Mouse (Mus musculus) adrenal gland, postnatal 10 days (tissue): ENCODE measurements around the gene Tmem9. TPM values are rescaled to one million over a fixed set of nuclear protein-coding genes. Genes with fewer than 3 reads are reported as not detected.

Source experiments
- DNase-seq: peaks from one replicate; pipeline ENCODE4 v3.0.0; 2021; ENCODE audit warnings: mixed read lengths
- total RNA-seq, 2 experiments: library from RNA; stranded (reverse); gene quantifications; 2 replicates each; pipeline ENCODE4 v1.2.3; 2021

The Tmem9 gene
- total RNA-seq, 2 experiments from 2014 or later = 38.2 to 40.0 TPM

DNA sequence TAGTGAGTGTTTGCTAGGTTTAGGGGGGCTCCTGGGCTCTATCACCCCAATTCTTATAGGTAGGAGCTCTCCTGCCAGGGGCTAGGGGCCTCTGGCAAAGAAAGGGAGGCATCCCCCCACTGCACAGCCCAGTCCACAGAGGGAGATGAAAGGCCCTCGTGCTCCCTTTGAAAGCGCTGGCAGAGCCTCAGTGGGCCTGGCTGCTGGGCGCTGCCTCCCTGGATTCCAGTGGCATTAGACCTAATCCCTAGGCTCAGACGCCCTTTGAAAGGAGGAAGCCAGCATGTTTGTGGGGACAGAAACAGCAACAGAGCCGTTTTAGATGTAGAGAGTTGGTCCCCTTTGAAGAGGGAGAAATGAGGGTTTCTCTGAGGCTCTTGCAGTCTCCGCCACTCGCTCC, 22.3 kb downstream of the Tmem9 start:
- no peak for DNase-seq

DNA sequence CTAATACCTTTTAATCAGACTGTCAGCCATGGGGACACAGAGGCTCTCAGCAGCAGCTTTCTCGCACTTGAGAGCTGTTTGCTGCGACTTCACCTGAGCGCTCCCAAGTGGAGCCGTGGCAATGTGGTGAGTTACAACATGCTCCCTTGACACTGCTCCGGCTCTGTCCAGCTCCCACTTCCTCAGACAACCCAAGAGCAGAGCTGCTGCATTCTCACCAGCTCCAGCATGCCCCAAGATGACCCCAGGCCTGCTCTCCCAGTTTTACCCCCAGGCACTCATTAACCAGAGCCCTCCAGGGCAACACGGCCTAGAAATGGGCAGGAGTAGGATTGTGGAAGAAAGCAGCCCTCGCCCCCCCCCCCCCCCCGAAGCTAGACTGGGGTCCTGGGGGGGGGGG, 23.7 kb downstream of the Tmem9 start:
- DNase-seq = no peak

DNA sequence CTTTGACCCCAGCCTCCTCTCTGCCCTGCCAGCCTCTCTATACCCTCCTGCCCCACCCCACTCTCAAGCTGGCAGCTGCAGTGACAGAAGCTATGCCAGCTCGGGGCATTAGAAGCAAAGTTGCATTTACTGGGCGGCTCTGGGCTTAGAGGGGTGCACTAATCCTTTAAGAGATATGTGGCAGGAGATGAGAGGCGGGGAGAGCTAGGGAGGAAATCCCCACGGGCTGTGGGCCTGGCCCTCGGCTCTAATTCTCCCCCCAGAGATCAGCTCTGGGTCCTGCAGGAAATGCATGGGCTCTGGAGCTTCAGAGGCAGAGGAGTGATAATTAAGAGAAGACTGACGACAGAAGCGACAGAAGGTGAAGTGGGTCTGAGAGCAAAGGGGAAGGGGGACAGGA, 25.0 kb downstream of the Tmem9 start:
- DNase-seq = no peak

DNA sequence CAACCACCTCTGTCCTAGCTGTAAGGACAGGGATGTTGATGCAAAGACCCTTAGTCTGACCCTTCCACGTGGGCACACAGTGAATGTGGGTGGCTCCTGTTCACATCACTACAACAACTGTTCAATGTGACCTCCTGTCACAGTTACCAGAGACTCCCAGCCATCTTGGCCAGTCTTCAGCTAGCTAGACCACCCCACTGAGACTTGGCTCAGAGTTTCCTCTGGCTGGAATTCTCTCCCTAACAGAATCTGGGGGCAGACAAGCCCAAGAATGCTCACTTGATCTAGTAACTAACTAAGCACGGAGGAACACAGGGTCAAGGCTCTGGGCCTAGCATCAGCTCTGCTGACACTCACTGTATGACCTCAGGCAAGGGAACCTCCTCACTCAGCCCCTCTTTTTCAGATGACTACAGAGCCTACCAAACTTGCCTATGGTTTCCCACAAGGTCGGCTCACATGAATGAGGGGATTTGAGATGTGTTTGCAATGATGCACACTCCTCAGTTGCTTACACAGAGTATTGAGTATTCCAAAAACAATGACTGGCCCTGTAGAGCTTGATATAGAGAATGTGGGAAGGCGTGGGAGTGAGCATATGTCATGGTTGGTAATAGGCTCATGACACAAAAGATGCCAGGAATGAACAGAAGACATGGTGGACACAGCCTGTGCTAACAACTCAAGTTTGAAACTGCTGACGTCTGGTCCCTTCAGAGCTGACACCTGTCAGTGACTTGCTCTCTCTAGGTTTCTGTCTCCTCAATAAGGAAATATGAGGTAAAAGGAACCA, 31.0 kb downstream of the Tmem9 start:
- no peak for DNase-seq

DNA sequence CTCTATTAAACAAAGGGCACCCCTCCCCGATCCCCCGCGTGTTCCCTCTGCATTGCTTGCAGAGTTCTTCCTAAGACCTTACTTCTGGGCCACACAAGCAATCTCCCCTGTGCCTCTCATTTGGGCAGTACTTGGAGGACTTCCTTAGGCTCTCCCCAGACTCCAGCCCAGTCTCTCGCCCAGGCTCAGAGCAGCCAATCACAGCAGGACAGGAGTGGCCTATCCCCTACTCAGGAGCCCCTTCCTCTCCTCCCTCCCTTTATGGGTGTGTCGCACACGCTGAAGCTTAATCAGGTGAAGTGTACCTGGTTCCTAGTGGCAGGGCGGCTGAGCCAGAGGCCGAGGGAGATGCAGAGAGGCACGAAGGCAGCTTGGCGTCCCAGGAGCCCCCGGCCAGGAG, 32.5 kb downstream of the Tmem9 start:
- DNase-seq = no peak

DNA sequence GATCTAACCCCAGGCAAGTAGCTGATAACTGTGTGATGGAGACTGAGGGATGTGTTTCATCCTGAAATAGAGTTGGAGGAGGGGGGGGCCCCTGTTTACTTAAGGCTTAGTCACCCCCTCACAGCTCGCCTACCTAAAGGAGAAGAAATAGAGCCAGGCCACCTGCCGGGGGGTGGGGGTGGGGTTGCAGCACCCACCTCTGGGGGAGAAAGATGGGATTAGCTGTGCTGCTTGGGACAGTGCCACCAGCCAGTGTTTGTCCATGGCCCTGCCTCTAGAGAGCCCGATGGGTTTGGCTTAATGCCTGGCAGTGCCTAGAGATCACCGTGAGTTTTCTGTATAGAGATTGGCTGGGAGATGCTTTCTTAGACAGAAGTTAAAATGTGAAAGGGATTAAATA, 32.9 kb downstream of the Tmem9 start:
- DNase-seq = no peak

DNA sequence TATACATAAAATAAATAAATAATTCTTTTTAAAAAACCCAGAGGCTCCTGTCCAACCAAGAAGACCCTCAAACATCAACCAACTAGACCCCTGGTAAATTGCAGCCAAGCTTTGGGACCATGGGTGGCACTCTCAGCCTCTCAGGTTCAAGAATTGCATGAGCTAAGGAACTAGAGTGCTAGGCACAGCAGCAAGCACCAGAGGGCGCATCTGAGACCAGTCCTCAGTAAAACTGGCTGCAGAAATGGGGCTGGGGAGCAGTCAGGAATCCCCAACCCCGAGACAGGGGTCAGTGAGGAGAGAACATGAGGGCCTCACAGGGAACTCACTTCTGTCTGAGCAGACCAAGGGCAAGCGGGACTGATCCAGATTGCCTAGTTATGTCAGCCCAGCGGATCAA, 37.8 kb downstream of the Tmem9 start:
- peak; percentile 64 for DNase-seq

DNA sequence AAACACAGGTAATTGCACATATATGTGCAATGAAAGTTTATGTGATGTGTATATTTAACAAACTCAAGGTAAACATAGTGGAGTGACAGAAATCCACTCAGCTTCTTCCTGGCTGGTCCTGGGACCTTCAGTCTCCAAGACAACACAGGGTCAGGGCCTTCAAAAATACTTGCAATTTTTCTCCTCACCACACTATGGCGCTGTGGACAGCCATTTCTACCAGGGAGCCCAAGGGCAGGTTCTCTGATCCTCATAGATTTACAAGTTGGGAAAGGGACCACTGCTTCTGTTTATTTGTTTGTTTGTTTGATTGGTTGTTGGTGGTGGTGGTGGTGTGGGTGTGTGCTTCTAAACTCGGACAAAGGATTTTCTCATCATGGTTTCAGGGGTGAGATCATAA, 39.5 kb downstream of the Tmem9 start:
- DNase-seq = peak; percentile 33

DNA sequence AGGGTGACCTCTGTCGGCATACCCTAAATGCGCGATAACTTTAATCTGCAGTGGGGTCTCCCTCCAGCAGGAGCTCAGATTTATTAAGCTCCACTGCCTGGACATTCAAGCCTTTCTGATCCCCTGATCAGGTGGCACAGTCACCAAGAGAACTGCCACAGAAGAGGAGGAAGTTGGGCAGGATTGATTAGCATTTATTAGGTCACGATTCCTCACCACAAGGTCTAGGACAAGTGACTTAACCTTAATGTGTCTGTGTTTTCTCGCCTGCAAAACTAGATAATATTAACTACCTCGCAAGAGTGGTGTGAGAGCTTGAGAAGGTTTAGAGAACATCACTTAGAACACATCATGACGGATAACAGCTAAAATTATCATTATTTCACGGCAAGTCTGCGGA, 39.9 kb downstream of the Tmem9 start:
- no peak for DNase-seq

DNA sequence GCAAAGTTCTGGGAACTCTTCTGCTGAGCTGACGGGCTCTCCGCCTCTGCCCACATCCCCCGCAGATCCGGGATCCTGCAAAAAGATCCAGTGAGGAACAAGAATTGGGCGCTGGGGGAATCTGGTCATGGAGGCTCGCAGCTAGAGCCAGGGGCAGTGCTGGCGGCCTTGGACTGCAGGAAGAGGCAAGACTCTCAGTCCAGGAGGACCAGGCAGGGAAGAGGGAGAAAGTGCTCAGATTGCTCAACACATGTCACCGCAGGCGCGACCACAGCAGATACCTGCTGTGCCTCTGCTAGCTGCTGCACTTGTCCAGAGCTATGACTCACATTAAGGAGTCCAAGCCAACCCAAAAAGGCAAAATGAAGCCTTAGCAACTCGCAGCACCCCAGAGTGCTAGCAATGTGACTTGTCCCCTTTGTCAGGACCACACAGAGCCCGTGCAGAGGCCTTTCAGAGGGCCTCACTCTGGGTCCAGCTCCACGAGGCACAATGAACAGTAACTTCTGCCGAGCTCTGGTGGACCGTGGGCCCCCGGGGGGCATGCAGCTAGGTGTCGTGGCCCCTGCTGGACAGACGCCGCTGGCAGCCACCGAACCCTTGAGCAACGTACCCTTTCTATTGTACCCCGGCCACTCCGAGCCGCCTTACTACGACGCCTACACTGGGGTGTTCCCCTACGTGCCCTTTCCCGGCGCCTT, 42.5 kb downstream of the Tmem9 start, which contains the start of gene Ascl5:
Gene Ascl5 (plus strand): TSS at position 493 of the 701 bp plus-strand sequence.
- peak; percentile 5 for DNase-seq

DNA sequence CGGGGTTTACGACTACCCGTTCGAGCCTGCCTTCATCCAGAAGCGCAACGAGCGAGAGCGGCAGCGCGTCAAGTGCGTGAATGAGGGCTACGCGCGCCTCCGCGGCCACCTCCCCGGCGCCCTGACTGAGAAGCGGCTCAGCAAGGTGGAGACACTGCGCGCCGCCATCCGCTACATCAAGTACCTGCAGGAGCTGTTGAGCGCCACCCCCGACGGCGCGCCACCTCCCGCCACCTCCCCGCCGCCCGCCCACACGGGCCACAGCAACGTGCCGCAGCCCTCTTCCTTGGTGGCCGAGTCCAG, 43.0 kb downstream of the Tmem9 start:
- peak; percentile 21 for DNase-seq

DNA sequence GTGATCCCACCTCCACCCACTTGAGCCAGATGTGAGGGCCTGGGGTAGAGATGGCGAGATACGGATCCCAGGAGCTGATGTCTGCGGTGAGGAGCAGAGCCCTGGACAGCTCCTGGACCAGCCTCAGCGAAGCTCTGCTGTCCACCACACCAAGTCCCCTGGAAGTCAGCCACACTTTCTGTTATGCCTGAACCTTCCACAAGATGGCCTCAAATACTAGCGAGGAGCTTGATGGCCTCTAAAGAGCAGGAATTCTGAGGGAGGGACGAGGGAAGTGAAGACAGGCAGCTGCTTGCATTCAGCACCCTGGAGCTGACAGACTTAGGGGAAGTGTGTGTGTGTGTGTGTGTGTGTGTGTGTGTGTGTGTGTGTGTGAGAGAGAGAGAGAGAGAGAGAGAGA, 43.5 kb downstream of the Tmem9 start:
- peak; percentile 81 for DNase-seq

DNA sequence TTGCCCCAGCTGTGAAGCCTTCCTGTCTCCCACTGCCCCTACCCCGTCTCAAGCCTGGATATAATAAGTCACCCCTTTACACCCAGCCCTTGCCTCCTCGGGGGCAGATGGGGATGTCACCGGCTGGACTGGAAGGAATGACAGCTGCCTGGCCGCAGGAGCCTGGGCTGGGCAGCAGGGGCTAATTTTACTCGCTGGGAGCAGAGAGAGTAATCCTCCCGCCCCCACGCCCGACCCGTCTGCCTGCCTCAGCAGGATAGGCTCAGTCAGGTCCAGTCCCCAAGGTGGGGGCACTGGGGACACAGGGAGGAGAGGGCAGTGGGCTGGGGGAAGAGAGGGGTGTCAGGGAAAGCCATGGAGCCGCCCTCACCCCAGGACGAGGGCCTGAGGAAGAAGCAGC, 44.6 kb downstream of the Tmem9 start, which contains the start of gene Cacna1s:
Gene Cacna1s (plus strand): TSS at position 204 of the 400 bp plus-strand sequence.
- no peak for DNase-seq

DNA sequence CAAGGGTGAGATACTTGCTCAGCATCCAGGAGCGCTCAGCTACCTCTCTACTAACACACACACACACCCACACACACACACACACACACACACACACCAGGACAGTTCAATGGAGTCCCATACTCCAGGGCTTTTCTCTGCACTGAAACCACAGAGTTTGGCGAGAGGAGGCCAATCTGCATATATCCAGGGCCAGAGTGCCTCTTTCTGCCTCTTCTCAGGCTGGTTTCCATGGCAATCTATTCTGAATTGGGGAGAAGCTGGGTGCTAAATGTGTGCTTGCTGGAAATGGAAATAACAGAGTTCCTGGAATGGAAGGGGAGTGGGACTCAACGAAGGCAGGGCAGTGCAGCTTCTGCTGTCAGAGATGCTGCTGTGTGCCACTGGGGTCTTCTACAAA, 47.8 kb downstream of the Tmem9 start:
- DNase-seq = no peak

DNA sequence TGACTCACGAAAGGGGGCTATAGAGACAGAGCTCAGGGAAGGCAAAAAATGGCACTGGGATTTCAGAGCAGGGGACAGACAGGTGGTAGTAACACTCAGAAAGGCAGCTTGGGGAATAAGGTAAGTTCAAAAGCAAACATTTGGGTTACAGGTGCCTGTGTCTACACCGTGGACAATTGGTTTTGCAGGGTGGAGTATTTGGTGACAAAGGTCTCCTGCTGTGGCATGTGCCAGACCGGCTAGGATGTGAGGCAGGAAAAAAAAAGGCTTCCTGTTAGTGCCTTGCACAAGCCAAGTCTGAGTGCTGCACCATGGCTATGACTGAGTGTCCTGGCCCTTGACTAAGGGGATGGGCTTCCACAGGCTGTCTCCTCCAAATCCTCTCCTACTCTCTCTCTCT, 50.6 kb downstream of the Tmem9 start:
- DNase-seq = no peak

DNA sequence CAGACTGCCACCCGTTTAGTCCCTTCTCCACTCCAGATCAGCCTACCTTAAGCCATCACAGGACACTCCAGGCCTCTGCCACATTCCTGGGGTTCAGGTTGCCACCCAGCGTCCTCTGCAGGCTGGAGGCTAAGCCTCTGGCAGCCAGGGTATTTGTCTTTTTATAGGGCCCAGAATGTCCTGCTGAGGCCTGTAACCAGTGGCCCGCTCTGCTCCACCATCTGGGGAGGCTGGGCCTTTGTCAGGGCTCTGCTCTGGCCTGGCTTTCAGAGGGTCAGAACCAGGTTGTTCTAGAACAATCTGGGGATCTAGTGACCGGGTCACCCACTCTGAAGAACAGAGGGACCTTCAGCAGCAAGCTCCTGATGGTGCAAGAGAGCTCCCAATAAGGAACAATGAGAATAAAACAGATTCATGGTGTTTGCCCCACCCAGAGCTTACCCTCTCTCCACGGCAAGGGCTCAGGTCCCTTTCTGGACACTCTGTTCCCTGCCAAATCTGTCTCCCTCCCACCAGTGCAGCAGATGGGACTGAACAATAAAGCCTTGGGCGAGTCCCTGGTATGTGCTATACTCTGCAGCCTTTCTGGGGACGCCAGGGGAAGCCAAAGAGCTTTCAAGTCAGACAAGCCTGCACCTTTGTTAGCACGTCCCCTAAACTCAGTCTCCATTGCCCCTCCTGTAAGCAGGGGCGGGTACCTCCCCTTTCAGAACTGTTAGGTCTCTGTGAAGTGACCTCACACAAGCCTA, 53.3 kb downstream of the Tmem9 start:
- DNase-seq = peak; percentile 76

DNA sequence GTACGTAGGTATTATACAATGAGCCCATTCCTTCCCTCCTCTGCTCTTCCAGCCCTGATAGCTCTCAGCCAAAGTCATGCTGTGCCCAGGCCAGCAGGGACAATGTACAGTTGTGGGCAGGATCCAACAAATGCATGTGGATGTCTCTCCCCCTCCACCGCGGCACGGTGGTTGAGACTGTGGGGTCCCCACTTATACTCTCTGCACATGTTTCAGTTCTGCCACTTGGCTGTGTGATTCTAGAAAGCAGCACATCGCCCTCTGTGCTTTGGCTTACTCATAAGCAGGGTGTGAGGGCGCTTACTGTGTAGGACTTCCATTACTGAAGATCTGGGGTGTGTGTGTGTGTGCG, 53.8 kb downstream of the Tmem9 start:
- no peak for DNase-seq

DNA sequence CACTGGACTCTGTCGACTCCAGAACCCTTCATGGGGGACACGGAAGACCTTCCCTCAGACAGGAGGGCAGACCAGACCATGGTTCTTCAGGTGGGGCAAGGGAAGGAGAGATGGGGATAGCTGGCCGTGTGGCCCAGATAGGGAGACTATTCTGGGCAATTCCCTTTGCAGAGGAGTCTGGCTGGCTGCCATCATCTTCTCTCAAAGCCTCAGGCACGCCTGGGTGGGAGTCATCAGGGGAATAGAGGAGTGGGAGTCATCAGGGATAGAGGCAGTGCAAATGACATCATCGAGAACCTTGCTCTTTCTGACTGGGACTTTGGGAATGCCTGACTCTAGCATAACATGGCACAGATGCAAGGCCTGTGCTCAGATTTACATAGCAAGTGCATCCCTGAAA, 56.0 kb downstream of the Tmem9 start:
- DNase-seq = no peak

DNA sequence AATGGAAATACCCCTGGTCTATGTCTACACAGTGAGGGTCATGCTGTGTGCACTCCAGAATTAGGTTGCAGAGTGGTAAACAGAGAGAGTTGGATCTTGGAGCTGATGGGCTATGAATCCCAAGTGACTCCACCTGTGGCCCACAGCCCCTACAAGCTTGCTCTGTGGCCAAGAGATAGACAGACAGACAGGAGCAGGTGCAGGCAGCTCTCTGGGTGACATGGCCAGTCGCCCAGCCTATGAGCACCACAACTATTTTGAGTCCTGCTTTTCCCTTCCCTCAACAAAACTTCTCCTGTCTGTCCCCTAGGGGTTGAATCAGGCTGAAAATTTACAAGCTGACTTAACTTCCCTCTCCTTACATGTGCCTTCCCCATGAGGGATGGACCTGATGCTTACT, 58.7 kb downstream of the Tmem9 start:
- no peak for DNase-seq

DNA sequence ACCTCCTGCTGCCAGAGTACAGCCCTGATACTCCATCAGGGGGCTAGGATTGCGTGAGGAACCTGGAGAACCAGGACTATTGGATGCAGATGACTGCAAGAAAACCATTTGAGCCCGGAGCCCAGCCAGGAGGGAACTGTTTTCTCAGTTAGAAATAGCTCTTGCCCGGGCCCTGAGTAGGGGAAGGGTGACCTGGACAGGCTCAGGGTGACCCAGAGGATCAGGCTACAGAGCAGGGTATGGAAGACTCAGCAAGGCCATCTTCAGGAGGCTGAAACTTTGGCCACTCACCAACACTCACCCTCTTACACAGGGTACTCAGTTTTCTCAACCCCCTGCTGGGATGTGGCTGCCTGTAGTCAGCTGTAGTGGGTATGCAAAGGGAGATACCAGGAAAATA, 59.6 kb downstream of the Tmem9 start:
- DNase-seq = no peak

DNA sequence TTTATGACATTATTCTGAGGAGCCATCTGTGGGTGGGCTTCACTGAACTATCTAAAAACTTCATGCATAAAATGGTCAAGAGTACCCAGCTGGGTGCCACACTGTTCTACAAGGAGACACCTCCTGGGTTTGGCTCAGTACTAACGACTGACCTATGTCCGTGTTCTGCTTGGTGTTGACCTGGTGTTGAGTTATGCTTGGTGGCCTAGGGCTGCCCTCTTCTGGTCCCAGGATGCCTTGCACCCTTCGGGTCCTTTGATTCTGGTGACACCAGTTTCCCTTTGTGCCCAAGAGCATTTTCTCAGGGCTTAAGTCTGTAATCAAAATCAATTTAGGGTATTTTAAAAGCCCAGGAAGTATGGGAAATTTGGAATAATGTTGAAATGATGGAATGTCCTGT, 68.1 kb downstream of the Tmem9 start:
- peak; percentile 60 for DNase-seq

DNA sequence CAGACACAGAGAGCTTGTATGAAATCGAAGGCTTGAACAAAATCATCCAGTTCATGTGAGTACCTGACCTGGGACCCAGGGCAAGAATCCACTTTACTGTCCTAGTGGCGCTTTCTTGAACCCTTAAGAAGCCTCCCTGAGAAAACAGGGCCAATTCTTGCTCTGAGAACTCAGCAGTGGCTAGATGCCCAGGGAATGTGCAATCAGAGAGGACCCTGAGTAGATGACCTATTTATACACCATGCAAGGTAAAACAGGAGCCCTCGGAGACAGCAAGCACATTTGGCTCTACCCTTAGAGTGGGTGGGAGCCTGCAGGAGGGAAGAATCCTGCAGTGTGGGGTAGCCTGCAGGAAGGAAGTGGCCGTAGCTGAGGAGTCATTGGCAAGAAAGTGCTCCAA, 69.7 kb downstream of the Tmem9 start:
- no peak for DNase-seq

DNA sequence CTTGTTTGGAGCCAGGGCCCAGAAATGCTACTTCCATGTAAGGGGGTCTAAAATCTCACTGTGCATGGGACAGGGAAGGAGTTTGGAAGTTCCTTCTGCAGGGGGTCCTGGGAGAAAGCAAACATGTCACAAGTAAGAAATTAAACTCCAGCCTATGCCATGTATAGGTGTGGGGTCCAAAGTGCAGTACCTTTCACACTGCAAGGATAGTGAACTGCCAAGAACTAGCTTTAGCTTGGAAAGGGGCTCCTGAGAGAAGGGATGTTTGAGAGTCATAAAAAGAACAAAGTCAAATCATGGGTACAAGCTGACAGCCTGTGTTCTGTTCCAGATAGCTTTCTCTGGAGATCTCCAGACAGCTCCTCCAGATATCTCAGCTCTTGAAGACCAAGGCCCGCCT, 73.2 kb downstream of the Tmem9 start:
- no peak for DNase-seq
